In genomic region chr11:88566613-88567606, GRCm38 (mm10) we compare ENCODE assay signal across 23 mouse cellular contexts.
DNase-seq lines count a peak whose midpoint lies in the region; ATAC-seq and TF ChIP-seq lines count a peak whose summit lies in the region.
"Had no signal": no experiment of that assay in that cellular context is flagged by ENCODE, and none has a peak within 500 bp of the region (broad histone marks: within the 10 kb centered on the region; RNA-seq: fewer than 3 reads in every experiment).

No protein-coding gene starts in this region.

- H3K27me3 ChIP-seq in hindbrain, embryonic 13.5 days, result no peaks in the 10 kb centered on the region
- H3K27me3 ChIP-seq in hindbrain, embryonic 16.5 days (replicated peaks; ENCODE audit: control insufficient read depth, insufficient read depth, low read length), result no peaks in the 10 kb centered on the region
- H3K27me3 ChIP-seq in liver, postnatal 0 days (ENCODE audit: insufficient read depth, low read length), result no peaks in the 10 kb centered on the region
- H3K27me3 ChIP-seq: heart, embryonic 13.5 days; neural tube, embryonic 12.5 days had no signal

- no peak overlapping the region for H3K4me3 ChIP-seq in hindbrain, embryonic 13.5 days
- no peak overlapping the region for H3K4me3 ChIP-seq in hindbrain, embryonic 16.5 days (ENCODE audit: low read length)
- no peak overlapping the region for H3K4me3 ChIP-seq in liver, postnatal 0 days (ENCODE audit: low read depth, low read length)
- H3K4me3 ChIP-seq: heart, embryonic 13.5 days; layer of hippocampus, adult 2 months; neural tube, embryonic 12.5 days had no signal

- H3K4me1 ChIP-seq in hindbrain, embryonic 13.5 days (replicated peaks), result peaks cover 89% of the 10 kb centered on the region
- H3K4me1 ChIP-seq in hindbrain, embryonic 16.5 days (ENCODE audit: control insufficient read depth, insufficient read depth, low read depth, low read length), result peaks cover 7% of the 10 kb centered on the region
- no peaks in the 10 kb centered on the region for H3K4me1 ChIP-seq in liver, postnatal 0 days (ENCODE audit: insufficient read depth)

- no peaks in the 10 kb centered on the region for H3K36me3 ChIP-seq in hindbrain, embryonic 13.5 days
- no peaks in the 10 kb centered on the region for H3K36me3 ChIP-seq in hindbrain, embryonic 16.5 days (ENCODE audit: control insufficient read depth, insufficient read depth, low read length)
- H3K36me3 ChIP-seq in liver, postnatal 0 days (replicated peaks; ENCODE audit: insufficient read depth, low read length), result no peaks in the 10 kb centered on the region; the same call in 1 of the 2 replicates

- peak; percentile 67 for DNase-seq in CD4-positive helper T cell, adult 2 months (ENCODE audit: low read depth, low spot score)
- DNase-seq in R1 (ENCODE audit: low read depth, low spot score), result peak; percentile 68
- DNase-seq in induced T-regulatory cell, adult 2 months (ENCODE audit: low read depth), result peak; percentile 70
- DNase-seq in liver, postnatal 0 days, result no peak
- no peak for DNase-seq in frontal cortex, postnatal 25 days (ENCODE audit: low spot score in 2 of 2)
- DNase-seq: adrenal gland, postnatal 10 days; cerebellum, adult 9-11 months; heart, adult 18-20 months; kidney, adult 18-20 months; kidney, postnatal 14 days; layer of hippocampus, postnatal 36 days; lung, adult 2 months; lung, postnatal 4 days; thymus, postnatal 36 days had no signal

- TF ChIP-seq CTCF in liver, postnatal 0 days (IDR thresholded peaks at IDR 0.05; ENCODE audit: low read depth), result no peak

- H3K9me3 ChIP-seq in hindbrain, embryonic 13.5 days, result no peaks in the 10 kb centered on the region
- H3K9me3 ChIP-seq in hindbrain, embryonic 16.5 days (ENCODE audit: control insufficient read depth, low read length), result no peaks in the 10 kb centered on the region
- no peaks in the 10 kb centered on the region for H3K9me3 ChIP-seq in liver, postnatal 0 days (ENCODE audit: low read length)
- H3K9me3 ChIP-seq: heart, embryonic 13.5 days; neural tube, embryonic 12.5 days had no signal

- 54% methylated on average over 20 of the region's 20 CpGs for WGBS in hindbrain, embryonic 13.5 days
- WGBS in hindbrain, embryonic 16.5 days, result 52% methylated on average over 20 of the region's 20 CpGs
- WGBS in liver, postnatal 0 days (ENCODE audit: insufficient replicate concordance), result 82% methylated on average over 20 of the region's 20 CpGs

- H3K9ac ChIP-seq in hindbrain, embryonic 13.5 days, result no peak overlapping the region
- no peak overlapping the region for H3K9ac ChIP-seq in hindbrain, embryonic 16.5 days (ENCODE audit: low read depth, low read length)
- no peak overlapping the region for H3K9ac ChIP-seq in liver, postnatal 0 days (replicated peaks)
- H3K9ac ChIP-seq: heart, embryonic 13.5 days; neural tube, embryonic 12.5 days had no signal

- no peak overlapping the region for H3K4me2 ChIP-seq in hindbrain, embryonic 13.5 days
- no peak overlapping the region for H3K4me2 ChIP-seq in hindbrain, embryonic 16.5 days (ENCODE audit: low read length)
- no peak overlapping the region for H3K4me2 ChIP-seq in liver, postnatal 0 days (ENCODE audit: low read depth, low read length)
- H3K4me2 ChIP-seq: heart, embryonic 13.5 days; liver, embryonic 11.5 days; neural tube, embryonic 12.5 days had no signal

- no peak for ATAC-seq in hindbrain, embryonic 13.5 days (ENCODE audit: low FRiP score)
- ATAC-seq in hindbrain, embryonic 16.5 days, result no peak
- ATAC-seq in liver, postnatal 0 days, result no peak
- no peak for ATAC-seq in erythroblast, adult 5-6 weeks (replicated peaks; ENCODE audit: low FRiP score, poor library complexity, severe bottlenecking)
- ATAC-seq: forebrain, embryonic 14.5 days; hindbrain, postnatal 0 days had no signal

- TF ChIP-seq EP300 in liver, postnatal 0 days (IDR thresholded peaks at IDR 0.05; ENCODE audit: low read depth), result no peak

- peak overlapping the region; percentile 55 for H3K27ac ChIP-seq in hindbrain, embryonic 13.5 days
- no peak overlapping the region for H3K27ac ChIP-seq in hindbrain, embryonic 16.5 days (ENCODE audit: low read depth, low read length)
- no peak overlapping the region for H3K27ac ChIP-seq in liver, postnatal 0 days (ENCODE audit: low read depth)
- H3K27ac ChIP-seq: heart, embryonic 13.5 days; hindbrain, postnatal 0 days; layer of hippocampus, adult 2 months; neural tube, embryonic 12.5 days had no signal

Comparison
In these comparisons a context has a peak if more than half of its experiments do, and no peak if none do; other contexts are left out.
1. DNase-seq: peak in CD4-positive helper T cell, adult 2 months (single experiment), R1 (single experiment) and induced T-regulatory cell, adult 2 months (single experiment); none in liver, postnatal 0 days (single experiment) and frontal cortex, postnatal 25 days (0 of 2).